Mouse (Mus musculus) splenic B cell, adult 2 months (primary cell): ENCODE measurements at regions not wholly inside any gene's neighbourhood (a gene's known extent, or its start where the extent isn't known, plus 50 kb on each side); places are given as distances from the start of the nearest gene placed in this dataset.

Experiments used
- DNase-seq: peaks from one replicate; pipeline ENCODE4 v3.0.0-alpha.2; 2011; ENCODE audit warnings: low read depth, low spot score
- H3K27me3 ChIP-seq: 2 replicates; pipeline ENCODE4 v1.6.1; 2012; ENCODE audit warnings: mild to moderate bottlenecking, low read length, moderate library complexity, mixed read lengths; ENCODE audit not compliant: control insufficient read depth, poor library complexity, insufficient read depth, severe bottlenecking
- H3K36me3 ChIP-seq: 2 replicates; pipeline ENCODE4 v1.6.1; 2012; ENCODE audit warnings: mild to moderate bottlenecking, low read length, moderate library complexity, mixed read lengths; ENCODE audit not compliant: control insufficient read depth, poor library complexity, insufficient read depth, severe bottlenecking

GRCm38 (mm10) chr10:116675171-116675570 lies 93.9 kb upstream of the Cnot2 start:
- Histone ChIP-seq H3K36me3 (no peaks in the 10 kb centered on the region), H3K27me3 (no peaks in the 10 kb centered on the region)
- no peak for DNase-seq

GRCm38 (mm10) chr10:116674348-116674747 lies 93.0 kb upstream of the Cnot2 start:
- DNase-seq, result peak; percentile 46
- Histone ChIP-seq H3K36me3 (no peaks in the 10 kb centered on the region), H3K27me3 (no peaks in the 10 kb centered on the region)

GRCm38 (mm10) chr10:116658162-116658962 lies 77.1 kb upstream of the Cnot2 start:
- Histone ChIP-seq H3K36me3 (no peaks in the 10 kb centered on the region), H3K27me3 (no peaks in the 10 kb centered on the region)
- DNase-seq, result peak; percentile 9

- no peaks in the 10 kb centered on the region for H3K27me3 ChIP-seq
- no peak for DNase-seq
- no peaks in the 10 kb centered on the region for H3K36me3 ChIP-seq
Measured at GRCm38 (mm10) chr10:116655891-116656290, 74.6 kb upstream of the Cnot2 start.

GRCm38 (mm10) chr10:116655018-116655807 lies 73.9 kb upstream of the Cnot2 start:
- Histone ChIP-seq H3K36me3 (no peaks in the 10 kb centered on the region), H3K27me3 (no peaks in the 10 kb centered on the region)
- no peak for DNase-seq

GRCm38 (mm10) chr10:116654091-116654490 lies 72.8 kb upstream of the Cnot2 start:
- Histone ChIP-seq H3K36me3 (no peaks in the 10 kb centered on the region), H3K27me3 (no peaks in the 10 kb centered on the region)
- no peak for DNase-seq

GRCm38 (mm10) chr10:116653511-116653945 lies 72.2 kb upstream of the Cnot2 start:
- Histone ChIP-seq H3K27me3 (no peaks in the 10 kb centered on the region), H3K36me3 (no peaks in the 10 kb centered on the region)
- peak; percentile 18 for DNase-seq

- Histone ChIP-seq H3K27me3 (no peaks in the 10 kb centered on the region), H3K36me3 (no peaks in the 10 kb centered on the region)
- no peak for DNase-seq
Measured at GRCm38 (mm10) chr10:116649287-116649686, 68.0 kb upstream of the Cnot2 start.

GRCm38 (mm10) chr10:116646035-116646434 lies 64.7 kb upstream of the Cnot2 start:
- no peaks in the 10 kb centered on the region for H3K27me3 ChIP-seq
- no peaks in the 10 kb centered on the region for H3K36me3 ChIP-seq
- no peak for DNase-seq

- Histone ChIP-seq H3K36me3 (no peaks in the 10 kb centered on the region), H3K27me3 (no peaks in the 10 kb centered on the region)
- DNase-seq, result no peak
Measured at GRCm38 (mm10) chr10:116645631-116646030, 64.3 kb upstream of the Cnot2 start.

- Histone ChIP-seq H3K27me3 (no peaks in the 10 kb centered on the region), H3K36me3 (no peaks in the 10 kb centered on the region)
- DNase-seq, result no peak
Measured at GRCm38 (mm10) chr10:116645108-116645507, 63.8 kb upstream of the Cnot2 start.
